Comparison of ENCODE assay signal across 19 mouse cellular contexts in the genomic region with DNA sequence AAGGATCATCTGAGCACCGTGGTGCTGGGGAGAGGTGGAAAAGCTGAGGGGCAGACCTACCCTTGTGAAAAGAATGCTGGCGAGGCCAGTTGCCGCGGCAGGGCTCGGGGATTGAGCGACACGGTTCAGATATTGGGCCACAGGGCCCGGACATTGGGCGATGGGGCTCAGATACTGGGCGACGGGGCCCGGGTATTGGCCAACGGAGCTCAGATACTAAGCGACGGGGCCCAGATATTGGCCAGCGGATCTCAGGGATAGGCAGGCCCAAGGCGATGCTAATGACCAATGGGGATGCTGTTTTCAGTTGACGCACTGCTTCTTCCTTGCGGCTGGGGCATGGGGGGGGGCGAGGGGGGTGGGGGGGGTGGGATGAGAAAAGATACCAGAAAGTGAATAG. TPM values are rescaled to one million over a fixed set of nuclear protein-coding genes. Genes with fewer than 3 reads are reported as not detected.
DNase-seq lines count a peak whose midpoint lies in the region; ATAC-seq lines count a peak whose summit lies in the region.
"Had no signal": no experiment of that assay in that cellular context is flagged by ENCODE, and none has a peak within 500 bp of the region (broad histone marks: within the 10 kb centered on the region; RNA-seq: fewer than 3 reads in every experiment).

No protein-coding gene starts in this region.

- H3K4me1 ChIP-seq in limb, embryonic 12.5 days (replicated peaks) = peaks cover 11% of the 10 kb centered on the region
- peaks cover 17% of the 10 kb centered on the region for H3K4me1 ChIP-seq in limb, embryonic 10.5 days
- no peaks in the 10 kb centered on the region for H3K4me1 ChIP-seq in midbrain, embryonic 16.5 days (ENCODE audit: control insufficient read depth, insufficient read depth, low read length)
- H3K4me1 ChIP-seq: neural tube, embryonic 13.5 days had no signal

- ATAC-seq in cerebellum, adult (ENCODE audit: insufficient number of reproducible peaks, low FRiP score, low TSS enrichment) = peak; percentile 93
- ATAC-seq in limb, embryonic 12.5 days (ENCODE audit: insufficient number of reproducible peaks, insufficient read depth, low FRiP score, low TSS enrichment, low read depth) = no peak
- no peak for ATAC-seq in midbrain, embryonic 16.5 days
- no peak for ATAC-seq in activated CD4-positive, CD25-positive, alpha-beta regulatory T cell, adult 4 months
- ATAC-seq: intestine, embryonic 16.5 days had no signal

- peak overlapping the region; percentile 13; the same call in 1 of the 2 replicates for H3K4me2 ChIP-seq in limb, embryonic 12.5 days
- no peak overlapping the region for H3K4me2 ChIP-seq in midbrain, embryonic 16.5 days (ENCODE audit: low read length)
- H3K4me2 ChIP-seq: limb, embryonic 13.5 days; neural tube, embryonic 13.5 days had no signal

- no peak overlapping the region for H3K4me3 ChIP-seq in limb, embryonic 12.5 days (replicated peaks)
- no peak overlapping the region for H3K4me3 ChIP-seq in limb, embryonic 10.5 days
- H3K4me3 ChIP-seq in midbrain, embryonic 16.5 days (ENCODE audit: low read depth, low read length) = no peak overlapping the region
- H3K4me3 ChIP-seq: limb, embryonic 13.5 days; neural tube, embryonic 13.5 days had no signal

- H3K9ac ChIP-seq in limb, embryonic 12.5 days (replicated peaks) = no peak overlapping the region
- H3K9ac ChIP-seq in midbrain, embryonic 16.5 days (ENCODE audit: low read depth, low read length) = peak overlapping the region; percentile 18; the same call in 1 of the 2 replicates
- H3K9ac ChIP-seq: limb, embryonic 13.5 days; liver, embryonic 14.5 days; neural tube, embryonic 13.5 days had no signal

- 77% methylated on average over 20 of the region's 20 CpGs for WGBS in limb, embryonic 12.5 days
- WGBS in limb, embryonic 10.5 days = 75% methylated on average over 18 of the region's 20 CpGs
- 74% methylated on average over 19 of the region's 20 CpGs for WGBS in midbrain, embryonic 16.5 days

- 0 out of 2 replicates have a peak, but pooled peaks cover 5% of the 10 kb centered on the region for H3K36me3 ChIP-seq in limb, embryonic 12.5 days
- H3K36me3 ChIP-seq in limb, embryonic 10.5 days = no peaks in the 10 kb centered on the region
- H3K36me3 ChIP-seq in midbrain, embryonic 16.5 days (ENCODE audit: control insufficient read depth, insufficient read depth, low read length) = no peaks in the 10 kb centered on the region
- H3K36me3 ChIP-seq: neural tube, embryonic 13.5 days had no signal

- DNase-seq in cerebellum, postnatal 4 days (ENCODE audit: low spot score in 2 of 2) = no peak
- DNase-seq in limb, embryonic 10.5 days (ENCODE audit: low spot score) = no peak
- DNase-seq in cerebellum, adult 9-10 months = peak; percentile 62
- DNase-seq in gastrocnemius, postnatal 10 days = no peak
- DNase-seq: adrenal gland, adult 8-10 months; spleen, adult 18-20 months had no signal

- no peaks in the 10 kb centered on the region for H3K9me3 ChIP-seq in limb, embryonic 12.5 days
- H3K9me3 ChIP-seq in limb, embryonic 10.5 days (replicated peaks) = no peaks in the 10 kb centered on the region
- no peaks in the 10 kb centered on the region for H3K9me3 ChIP-seq in midbrain, embryonic 16.5 days (replicated peaks; ENCODE audit: control insufficient read depth, low read length, poor library complexity, severe bottlenecking)
- H3K9me3 ChIP-seq: limb, embryonic 13.5 days; neural tube, embryonic 13.5 days had no signal

- no peaks in the 10 kb centered on the region for H3K27me3 ChIP-seq in limb, embryonic 12.5 days
- H3K27me3 ChIP-seq in limb, embryonic 10.5 days (ENCODE audit: low read depth, poor library complexity, severe bottlenecking) = no peaks in the 10 kb centered on the region
- no peaks in the 10 kb centered on the region for H3K27me3 ChIP-seq in midbrain, embryonic 16.5 days (ENCODE audit: control insufficient read depth, insufficient read depth, low read depth, low read length)
- H3K27me3 ChIP-seq: limb, embryonic 13.5 days; neural tube, embryonic 13.5 days had no signal

- H3K27ac ChIP-seq in limb, embryonic 12.5 days = no peak overlapping the region
- no peak overlapping the region for H3K27ac ChIP-seq in limb, embryonic 10.5 days
- no peak overlapping the region for H3K27ac ChIP-seq in midbrain, embryonic 16.5 days (ENCODE audit: low read length)
- H3K27ac ChIP-seq: limb, embryonic 13.5 days; liver, embryonic 14.5 days; neural tube, embryonic 13.5 days had no signal

RNA-seq across cellular contexts. Expression of gene Helz2, which starts 10.7 kb away (rescaled TPM):
- 1.3 and 1.4 TPM in 2 replicates for polyA plus RNA-seq in limb, embryonic 12.5 days (2016; fragmentation: Nextera tagmentation; extraction: Ambion mirVana)
- polyA plus RNA-seq in limb, embryonic 10.5 days (2016; fragmentation: Nextera tagmentation; extraction: Ambion mirVana) = 0.87 and 1.2 TPM in 2 replicates
- polyA plus RNA-seq in midbrain, embryonic 16.5 days (2015; fragmentation: Nextera tagmentation; extraction: Ambion mirVana) = 0.32 and 0.44 TPM in 2 replicates
- 1 to 10 TPM; 3.2 to 4.0 TPM for total RNA-seq in gastrocnemius, postnatal 10 days (2021)
- 10 to 100 TPM; 15.5 to 18.4 TPM for polyA plus RNA-seq in activated CD4-positive, CD25-positive, alpha-beta regulatory T cell, adult 4 months (2017; shearing (Covaris generic))

RNA-seq across cellular contexts. Expression of gene Fndc11, which starts 11.4 kb away (rescaled TPM):
- 0.41 and 0.59 TPM in 2 replicates for polyA plus RNA-seq in limb, embryonic 12.5 days (2016; fragmentation: Nextera tagmentation; extraction: Ambion mirVana)
- 0.34 and 0.73 TPM in 2 replicates for polyA plus RNA-seq in limb, embryonic 10.5 days (2016; fragmentation: Nextera tagmentation; extraction: Ambion mirVana)
- polyA plus RNA-seq in midbrain, embryonic 16.5 days (2015; fragmentation: Nextera tagmentation; extraction: Ambion mirVana) = 0.41 and 0.42 TPM in 2 replicates
- total RNA-seq in gastrocnemius, postnatal 10 days (2021) = not detected
- 1 to 10 TPM in 1 of 2 experiments, under 1 TPM in 1; 0.73 to 1.1 TPM for polyA plus RNA-seq in activated CD4-positive, CD25-positive, alpha-beta regulatory T cell, adult 4 months (2017; shearing (Covaris generic))
- total RNA-seq: hematopoietic stem cell, adult 5-6 weeks; MEL had no signal
- polyA plus RNA-seq: embryonic facial prominence, embryonic 14.5 days; heart, embryonic 14.5 days; neural tube, embryonic 13.5 days had no signal

RNA-seq across cellular contexts. Expression of gene Srms, which starts 18.2 kb away (rescaled TPM):
- polyA plus RNA-seq in limb, embryonic 12.5 days (2016; fragmentation: Nextera tagmentation; extraction: Ambion mirVana) = 0.25 and 0.45 TPM in 2 replicates
- 1.6 and 2.0 TPM in 2 replicates for polyA plus RNA-seq in limb, embryonic 10.5 days (2016; fragmentation: Nextera tagmentation; extraction: Ambion mirVana)
- 0.07 and 0.20 TPM in 2 replicates for polyA plus RNA-seq in midbrain, embryonic 16.5 days (2015; fragmentation: Nextera tagmentation; extraction: Ambion mirVana)
- under 1 TPM; 0.12 to 0.14 TPM for total RNA-seq in gastrocnemius, postnatal 10 days (2021)
- polyA plus RNA-seq in activated CD4-positive, CD25-positive, alpha-beta regulatory T cell, adult 4 months (2017; shearing (Covaris generic)) = under 1 TPM; 0.18 to 0.38 TPM
- total RNA-seq: hematopoietic stem cell, adult 5-6 weeks; MEL had no signal

RNA-seq across cellular contexts. Expression of gene Ptk6, which starts 28.6 kb away (rescaled TPM):
- not detected in 2 replicates for polyA plus RNA-seq in limb, embryonic 12.5 days (2016; fragmentation: Nextera tagmentation; extraction: Ambion mirVana)
- not detected in 2 replicates for polyA plus RNA-seq in limb, embryonic 10.5 days (2016; fragmentation: Nextera tagmentation; extraction: Ambion mirVana)
- polyA plus RNA-seq in midbrain, embryonic 16.5 days (2015; fragmentation: Nextera tagmentation; extraction: Ambion mirVana) = not detected in 2 replicates
- not detected for total RNA-seq in gastrocnemius, postnatal 10 days (2021)
- not detected for polyA plus RNA-seq in activated CD4-positive, CD25-positive, alpha-beta regulatory T cell, adult 4 months (2017; shearing (Covaris generic))
- total RNA-seq: hematopoietic stem cell, adult 5-6 weeks; MEL had no signal
- polyA plus RNA-seq: heart, embryonic 14.5 days; kidney, embryonic 16.5 days; limb, embryonic 13.5 days; neural tube, embryonic 13.5 days had no signal

RNA-seq across cellular contexts. Expression of gene Ppdpf, which starts 44.1 kb away (rescaled TPM):
- polyA plus RNA-seq in limb, embryonic 12.5 days (2016; fragmentation: Nextera tagmentation; extraction: Ambion mirVana) = 424 and 433 TPM in 2 replicates
- polyA plus RNA-seq in limb, embryonic 10.5 days (2016; fragmentation: Nextera tagmentation; extraction: Ambion mirVana) = 394 and 428 TPM in 2 replicates
- 407 and 408 TPM in 2 replicates for polyA plus RNA-seq in midbrain, embryonic 16.5 days (2015; fragmentation: Nextera tagmentation; extraction: Ambion mirVana)
- 10 to 100 TPM; 55.2 to 60.3 TPM for total RNA-seq in gastrocnemius, postnatal 10 days (2021)
- polyA plus RNA-seq in activated CD4-positive, CD25-positive, alpha-beta regulatory T cell, adult 4 months (2017; shearing (Covaris generic)) = 100 to 1,000 TPM; 179 to 181 TPM
